Mouse (Mus musculus) forebrain, embryonic 16.5 days (tissue): ENCODE measurements around the gene Tigd4. TPM values are rescaled to one million over a fixed set of nuclear protein-coding genes. Genes with fewer than 3 reads are reported as not detected.

Experiments
- ATAC-seq: fragments of 200-750 bp; cut with Nextera tagmentation; 2 replicates; pipeline ENCODE4 v1.8.0; 2017; ENCODE audit warnings: mild to moderate bottlenecking, moderate library complexity
- H3K27ac ChIP-seq: fragments of 300-500 bp; sonication (generic); 2 replicates; pipeline ENCODE4 v1.5.1; 2014; ENCODE audit warnings: low read length, control low read depth
- H3K27me3 ChIP-seq: fragments of 300-500 bp; sonication (generic); replicated peaks from 2 replicates; pipeline ENCODE4 v1.6.1; 2014; ENCODE audit warnings: low read length; ENCODE audit not compliant: control insufficient read depth, insufficient read depth
- H3K36me3 ChIP-seq: fragments of 300-500 bp; sonication (generic); 2 replicates; pipeline ENCODE4 v1.6.1; 2014; ENCODE audit not compliant: control insufficient read depth, insufficient read depth
- H3K4me1 ChIP-seq: fragments of 300-500 bp; sonication (generic); replicated peaks from 2 replicates; pipeline ENCODE4 v1.6.1; 2014; ENCODE audit warnings: low read length; ENCODE audit not compliant: control insufficient read depth, insufficient read depth
- H3K4me2 ChIP-seq: fragments of 300-500 bp; sonication (generic); 2 replicates; pipeline ENCODE4 v1.6.1; 2014; ENCODE audit warnings: mild to moderate bottlenecking, low read length, control low read depth
- H3K4me3 ChIP-seq: fragments of 300-500 bp; sonication (generic); replicated peaks from 2 replicates; pipeline ENCODE4 v1.5.1; 2014; ENCODE audit warnings: mild to moderate bottlenecking, low read length, control low read depth
- H3K9ac ChIP-seq: fragments of 300-500 bp; sonication (generic); replicated peaks from 2 replicates; pipeline ENCODE4 v1.6.1; 2014; ENCODE audit warnings: low read depth, low read length, control low read depth
- H3K9me3 ChIP-seq: fragments of 300-500 bp; sonication (generic); 2 replicates; pipeline ENCODE4 v1.6.1; 2016; ENCODE audit warnings: low read length; ENCODE audit not compliant: control insufficient read depth
- WGBS: fragments of 180-500 bp; shearing (Covaris S2); extraction: QIAGEN DNeasy Blood & Tissue Kit; methylation state at CpG from one replicate; pipeline ENCODE4 v1.1.7; 2014; 5-methylcytosine and 5-hydroxymethylcytosine counted together
- polyA plus RNA-seq: library from polyadenylated mRNA; unstranded; fragments of >200 nt; fragmentation: Nextera tagmentation; extraction: Ambion mirVana; gene quantifications from 2 replicates; pipeline ENCODE4 v1.2.1, GENCODE M21; 2015

Gene Tigd4
- polyA plus RNA-seq, 1 experiment from 2014 or later, result 0.06 TPM

DNA sequence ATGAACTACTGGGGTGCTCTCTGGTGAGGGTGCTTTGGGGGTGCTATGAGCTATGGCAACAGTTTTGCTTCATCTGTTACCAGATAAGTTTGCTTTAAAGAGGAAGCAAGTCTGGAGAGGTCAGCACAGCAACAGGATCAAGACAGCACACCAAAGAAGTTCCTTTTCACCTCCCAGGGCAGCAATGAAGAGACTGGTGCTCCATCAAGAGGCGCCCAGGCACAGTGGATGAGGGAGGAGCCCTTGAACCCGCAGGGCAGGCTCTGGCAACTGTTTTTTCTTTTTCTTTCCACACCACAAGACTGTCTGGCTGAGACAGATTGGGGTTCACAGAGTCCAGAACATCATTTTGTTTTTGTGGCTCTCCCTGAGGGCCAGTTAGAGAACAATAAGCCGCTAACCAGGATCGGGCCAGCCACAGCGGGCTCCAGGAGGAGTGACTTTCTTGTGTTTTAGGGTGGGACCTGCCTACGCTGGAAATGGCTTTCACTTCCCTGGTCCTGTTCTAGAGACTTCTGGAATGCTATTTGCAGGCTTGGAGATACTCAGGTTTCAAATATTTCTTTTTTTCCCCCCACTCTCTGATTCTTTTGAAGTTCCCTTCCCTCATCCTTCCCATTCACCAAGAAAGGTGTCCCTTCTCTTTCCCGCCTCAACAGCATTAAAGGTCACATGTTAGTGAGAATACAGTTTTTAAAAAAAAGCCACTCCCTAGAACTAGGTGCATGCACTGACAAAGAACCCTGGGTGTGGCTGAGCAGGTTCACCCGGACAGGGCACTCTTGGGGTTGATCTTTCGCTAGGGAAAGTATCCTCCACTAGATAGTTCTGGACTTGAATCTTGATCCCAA lies 52.0 kb downstream of the Tigd4 start:
- no peaks in the 10 kb centered on the region for H3K36me3 ChIP-seq
- no peaks in the 10 kb centered on the region for H3K9me3 ChIP-seq
- no peak overlapping the region for H3K27ac ChIP-seq
- no peak overlapping the region for H3K4me3 ChIP-seq
- ATAC-seq, result no peak
- H3K4me2 ChIP-seq, result no peak overlapping the region
- WGBS, result 85% methylated on average over 9 of the region's 9 CpGs
- H3K27me3 ChIP-seq, result no peaks in the 10 kb centered on the region
- no peaks in the 10 kb centered on the region; the same call in 1 of the 2 replicates for H3K4me1 ChIP-seq
- H3K9ac ChIP-seq, result no peak overlapping the region

DNA sequence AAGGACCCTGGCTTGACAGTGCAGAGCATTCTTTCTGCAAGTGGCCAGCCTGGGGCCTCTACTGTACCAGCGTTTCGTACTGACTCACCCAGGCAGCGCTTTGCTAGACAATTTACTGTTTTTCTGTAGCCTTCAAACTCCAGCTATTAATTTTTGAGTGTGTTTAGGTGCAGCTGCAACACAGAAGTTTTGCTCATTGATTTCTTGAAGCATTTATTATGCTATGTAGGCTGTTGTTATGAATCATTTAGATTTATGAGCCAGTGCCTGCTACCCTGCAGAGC lies 52.6 kb downstream of the Tigd4 start:
- WGBS, result 90% methylated on average over 3 of the region's 3 CpGs

DNA sequence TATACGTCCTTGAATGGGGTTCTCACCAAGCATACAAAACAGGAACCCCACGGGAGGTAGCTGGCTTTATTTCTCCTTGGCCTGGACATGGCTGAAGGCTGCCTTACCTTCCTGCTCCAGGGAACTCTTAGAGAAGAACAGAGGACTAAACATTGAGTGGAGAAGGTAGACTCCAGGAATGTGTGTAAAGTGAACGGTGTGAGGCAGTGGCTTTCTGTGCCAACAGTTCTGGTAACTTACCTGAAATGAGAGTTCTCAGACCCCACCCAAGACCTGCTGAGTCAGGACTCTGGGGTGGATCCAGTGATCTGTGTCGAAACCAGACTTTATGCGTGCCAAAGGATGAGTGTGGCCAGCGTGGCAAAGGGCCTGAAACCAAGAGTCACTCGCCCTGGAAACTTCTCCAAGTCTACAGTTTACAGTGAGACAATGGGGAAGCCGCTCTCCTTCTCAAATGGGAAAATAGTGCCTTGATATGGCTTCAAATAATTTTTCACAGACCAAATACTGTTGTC lies 53.0 kb downstream of the Tigd4 start:
- H3K9ac ChIP-seq, result no peak overlapping the region
- H3K27ac ChIP-seq, result no peak overlapping the region
- WGBS, result 78% methylated on average over 8 of the region's 8 CpGs
- H3K36me3 ChIP-seq, result no peaks in the 10 kb centered on the region
- no peaks in the 10 kb centered on the region for H3K9me3 ChIP-seq
- no peaks in the 10 kb centered on the region for H3K27me3 ChIP-seq
- no peak for ATAC-seq
- no peak overlapping the region for H3K4me2 ChIP-seq
- no peaks in the 10 kb centered on the region; the same call in 1 of the 2 replicates for H3K4me1 ChIP-seq
- H3K4me3 ChIP-seq, result no peak overlapping the region

More for the DNA sequence above, 52.6 kb downstream of the Tigd4 start:
- Histone ChIP-seq H3K9ac (no peak overlapping the region), H3K4me2 (no peak overlapping the region), H3K4me1 (no peaks in the 10 kb centered on the region; the same call in 1 of the 2 replicates), H3K36me3 (no peaks in the 10 kb centered on the region), H3K9me3 (no peaks in the 10 kb centered on the region), H3K27ac (no peak overlapping the region), H3K27me3 (no peaks in the 10 kb centered on the region), H3K4me3 (no peak overlapping the region)
- ATAC-seq, result no peak

Other genes with a start within 250 kb of the Tigd4 start
- gene Fhdc1, start 113.1 kb upstream of the Tigd4 start, polyA plus RNA-seq, result 1.8 and 3.2 TPM in 2 replicates
- gene Arfip1, start 10.9 kb upstream of the Tigd4 start, polyA plus RNA-seq, result 24.9 and 30.2 TPM in 2 replicates
- gene Tmem154, start 72.6 kb downstream of the Tigd4 start, polyA plus RNA-seq, result 0.85 and 1.2 TPM in 2 replicates
- gene Fbxw7, start 221.7 kb downstream of the Tigd4 start, polyA plus RNA-seq, result 35.7 and 41.4 TPM in 2 replicates